Mouse (Mus musculus) urinary bladder, adult 2 months (tissue): ENCODE measurements around the gene Tnfrsf8. TPM values are rescaled to one million over a fixed set of nuclear protein-coding genes. Genes with fewer than 3 reads are reported as not detected.

Experiments
- DNase-seq: peaks from one replicate; pipeline ENCODE4 v3.0.0; 2022; ENCODE audit warnings: low spot score
- polyA plus RNA-seq: library from polyadenylated mRNA; depleted of rRNA; stranded (reverse); fragments of >200 nt; gene quantifications from 2 replicates; pipeline ENCODE4 v1.2.3, GENCODE M21; 2012

Tnfrsf8 gene
- polyA plus RNA-seq, 1 experiment = 0.12 TPM

DNA sequence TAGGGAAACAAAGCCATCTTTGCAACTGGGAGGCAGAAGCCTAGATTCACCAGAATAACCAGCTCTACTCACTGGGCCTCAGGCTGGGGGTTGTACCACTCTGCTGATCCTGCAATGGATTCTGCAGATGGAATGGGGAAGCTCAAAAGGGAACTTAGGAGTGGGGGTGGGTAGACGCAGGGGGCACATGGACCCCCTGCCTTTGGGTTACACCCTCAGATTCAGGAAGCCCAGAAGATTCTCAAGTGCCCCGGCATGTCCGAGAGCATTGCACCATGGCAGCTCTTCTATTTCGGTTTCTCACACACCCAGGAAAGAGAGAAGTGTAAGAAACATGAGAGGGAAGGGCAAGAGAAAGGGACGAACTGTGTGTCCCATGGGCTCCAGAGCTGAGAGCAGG is 44.8 kb downstream of the Tnfrsf8 start:
- no peak for DNase-seq

DNA sequence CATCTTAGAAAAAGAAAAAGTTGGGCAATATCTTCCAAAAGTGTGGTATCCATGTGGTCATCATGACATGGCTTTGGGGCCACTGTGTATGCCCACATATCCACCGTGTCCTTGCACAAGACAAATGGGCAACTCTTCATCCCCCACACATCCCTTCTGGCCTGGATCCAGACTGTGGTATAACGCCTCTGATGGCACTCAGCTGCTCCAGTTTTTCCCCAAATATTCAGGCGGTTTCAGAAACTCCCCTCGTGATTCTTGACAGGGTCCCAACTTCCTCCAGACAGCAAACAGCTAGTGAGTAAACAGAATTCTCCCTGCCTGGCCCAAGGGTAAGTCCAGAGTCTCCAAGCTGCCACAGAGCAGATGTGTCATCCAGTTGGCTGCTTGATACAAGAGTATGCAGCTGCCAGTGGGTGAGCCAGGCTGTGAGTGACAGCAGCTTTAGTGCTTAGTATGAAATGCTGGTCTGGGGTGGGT is 47.3 kb downstream of the Tnfrsf8 start:
- DNase-seq = no peak

DNA sequence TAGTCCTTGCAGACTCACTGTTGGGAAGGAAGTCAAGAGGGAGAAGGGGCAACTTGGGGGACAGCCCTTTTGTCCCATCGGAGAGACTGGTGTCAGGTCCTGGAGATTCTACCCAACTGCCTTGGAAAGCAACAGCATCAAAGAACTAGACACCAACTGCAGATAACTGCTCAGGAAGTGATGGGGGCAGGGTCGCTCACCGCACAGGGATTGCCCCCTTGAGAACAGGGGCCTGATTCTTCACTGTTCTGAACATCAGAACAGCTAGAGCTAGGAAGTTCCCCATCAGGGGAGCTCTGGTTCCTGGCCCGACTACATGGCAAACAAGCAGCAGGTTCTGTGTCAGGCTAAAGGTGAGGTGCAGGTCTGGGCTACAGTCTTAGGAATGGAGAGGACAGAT is 48.5 kb downstream of the Tnfrsf8 start:
- DNase-seq = no peak

DNA sequence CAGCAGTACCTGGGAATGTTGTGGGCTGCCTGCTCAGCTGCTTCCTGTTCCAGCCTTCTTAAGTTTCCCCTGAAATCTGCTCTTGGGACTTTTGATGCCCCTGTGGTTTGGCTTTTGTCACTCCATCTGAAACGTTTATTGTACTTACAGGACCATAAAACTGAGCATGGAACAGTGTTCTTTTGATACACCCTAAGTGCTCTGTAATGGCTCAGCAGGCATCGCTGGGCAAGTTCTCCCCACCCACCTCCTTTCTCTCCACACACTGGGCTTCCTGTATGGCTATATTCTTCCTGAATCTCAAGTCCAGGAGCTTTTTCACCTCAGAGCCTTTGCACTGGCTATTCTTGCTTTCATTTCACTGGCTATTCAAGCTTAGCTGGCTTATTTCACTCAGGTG is 50.2 kb downstream of the Tnfrsf8 start:
- no peak for DNase-seq

DNA sequence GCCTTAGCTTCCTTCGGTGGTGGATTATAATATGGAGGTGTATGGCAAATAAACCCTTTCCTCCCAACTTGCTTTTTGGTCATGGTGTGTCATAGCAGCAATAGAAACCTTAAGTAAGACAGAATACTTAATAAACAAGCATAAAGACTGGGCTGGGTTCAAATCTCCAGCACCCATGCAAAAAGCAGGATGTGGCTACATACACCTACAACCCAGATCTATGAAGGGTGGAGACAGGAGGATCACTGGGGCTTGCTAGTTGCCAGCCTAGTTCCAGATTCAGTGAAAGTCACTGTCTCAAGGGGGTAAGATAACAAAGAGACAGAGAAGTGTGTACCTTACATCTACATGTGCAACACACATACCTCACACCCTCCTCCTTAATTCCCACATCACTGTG is 51.4 kb downstream of the Tnfrsf8 start:
- no peak for DNase-seq

DNA sequence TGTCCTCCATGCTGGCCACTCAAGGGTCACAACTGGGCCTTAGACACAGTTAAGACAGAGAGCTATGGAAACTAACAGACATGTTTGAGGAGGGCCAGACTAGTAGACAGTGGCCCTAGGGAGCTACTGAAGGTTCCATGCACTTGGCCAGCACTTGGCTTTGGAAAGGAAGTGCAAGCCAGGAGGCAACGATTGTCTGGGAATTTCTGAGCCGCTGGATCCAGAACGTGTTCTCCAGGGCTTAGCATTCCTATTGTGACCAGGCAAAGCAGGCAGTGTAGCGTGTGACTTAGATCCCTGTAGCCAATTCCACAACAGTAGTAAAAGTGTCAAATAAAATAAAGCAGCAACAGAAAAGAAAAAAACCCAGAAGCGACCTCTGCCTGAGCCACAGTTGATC is 54.2 kb downstream of the Tnfrsf8 start:
- no peak for DNase-seq

DNA sequence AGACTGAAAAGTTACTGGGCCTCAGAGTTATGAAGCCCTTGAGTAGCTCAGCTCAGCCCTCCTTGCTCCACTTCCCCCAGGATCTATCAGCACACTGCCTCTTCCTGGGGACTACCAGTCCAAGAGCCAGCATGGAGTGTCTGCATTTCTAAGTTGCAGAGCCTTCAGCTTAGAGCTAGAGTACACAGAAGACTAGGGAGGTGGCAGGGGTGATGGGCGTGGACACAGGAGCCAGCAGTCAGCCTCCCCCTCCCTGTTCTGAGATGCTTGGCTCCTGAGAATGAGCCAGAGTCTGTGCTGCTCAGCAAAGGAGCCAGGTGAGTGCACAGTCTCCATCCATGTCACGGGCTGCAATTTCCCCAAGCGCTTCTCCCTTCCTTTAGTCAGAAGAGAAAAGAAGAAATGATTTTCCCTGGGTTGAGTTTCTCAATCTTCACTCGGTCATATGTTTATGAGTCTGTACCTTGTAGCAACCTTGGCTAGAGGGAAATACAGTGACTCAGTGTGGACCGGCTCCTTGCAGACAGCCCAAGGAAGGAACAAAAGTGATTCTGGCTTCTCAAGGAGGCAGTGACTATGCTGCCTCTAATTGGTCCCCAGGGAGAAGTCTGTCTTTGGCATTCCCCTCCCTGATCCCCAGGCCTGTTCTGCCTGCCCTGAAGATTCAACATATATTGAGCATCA is 57.1 kb downstream of the Tnfrsf8 start:
- DNase-seq = no peak

DNA sequence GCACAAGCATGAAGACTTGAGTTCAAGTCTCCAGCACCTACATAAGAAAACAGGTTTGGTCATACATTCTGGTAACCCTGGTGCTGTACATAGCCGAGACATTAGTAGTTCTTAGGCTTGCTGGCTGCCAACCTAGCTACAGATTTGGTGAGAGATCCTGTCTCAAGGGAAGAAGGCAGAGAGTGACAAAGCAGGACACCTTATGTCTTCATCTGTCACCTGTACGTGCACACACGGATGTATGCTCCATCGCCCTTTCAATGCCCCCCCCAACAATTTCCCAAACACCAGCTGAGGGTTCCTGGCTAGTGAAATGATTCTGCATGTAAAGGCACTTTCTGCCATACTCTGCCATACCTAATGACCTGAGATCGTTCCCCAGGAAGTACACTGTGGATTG is 58.8 kb downstream of the Tnfrsf8 start:
- no peak for DNase-seq

DNA sequence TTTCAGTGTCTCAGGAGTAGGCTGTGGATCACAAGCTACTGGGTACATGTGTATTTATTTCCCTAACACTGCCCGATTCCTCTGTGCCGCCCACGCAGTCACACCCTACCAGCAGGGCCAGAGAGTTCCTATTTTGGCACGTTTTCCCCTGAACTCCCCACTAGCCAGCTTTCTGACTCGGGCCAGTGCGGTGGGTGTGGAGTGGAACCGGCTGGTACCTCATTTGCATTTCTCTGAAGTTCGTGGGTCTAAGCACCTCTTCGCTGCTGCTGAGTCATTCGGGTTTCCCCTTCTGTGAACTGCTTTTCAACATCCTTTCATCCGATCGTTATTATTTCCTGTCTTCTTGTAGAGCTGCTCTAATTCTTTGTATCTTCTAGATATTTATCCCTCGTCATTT is 60.5 kb downstream of the Tnfrsf8 start:
- no peak for DNase-seq

DNA sequence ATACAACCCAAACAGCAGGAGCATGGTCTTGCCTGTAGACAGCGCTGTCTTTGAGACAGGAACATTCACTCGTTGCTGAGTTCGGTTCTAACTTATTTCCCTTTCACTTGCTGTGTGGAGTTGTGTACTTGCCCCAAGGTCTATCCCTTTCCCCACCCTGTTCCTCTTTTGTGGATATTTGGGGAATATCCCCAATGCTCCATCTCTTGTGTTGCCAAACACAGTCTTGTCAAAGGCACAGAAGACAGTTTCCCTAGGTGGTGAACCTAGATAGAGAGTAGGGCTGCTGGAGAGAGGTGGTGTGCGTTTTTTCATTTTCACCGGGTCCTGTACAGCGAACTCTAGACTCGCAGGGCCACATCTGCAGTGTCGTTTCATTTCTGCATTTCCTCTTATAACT is 62.4 kb downstream of the Tnfrsf8 start:
- no peak for DNase-seq

DNA sequence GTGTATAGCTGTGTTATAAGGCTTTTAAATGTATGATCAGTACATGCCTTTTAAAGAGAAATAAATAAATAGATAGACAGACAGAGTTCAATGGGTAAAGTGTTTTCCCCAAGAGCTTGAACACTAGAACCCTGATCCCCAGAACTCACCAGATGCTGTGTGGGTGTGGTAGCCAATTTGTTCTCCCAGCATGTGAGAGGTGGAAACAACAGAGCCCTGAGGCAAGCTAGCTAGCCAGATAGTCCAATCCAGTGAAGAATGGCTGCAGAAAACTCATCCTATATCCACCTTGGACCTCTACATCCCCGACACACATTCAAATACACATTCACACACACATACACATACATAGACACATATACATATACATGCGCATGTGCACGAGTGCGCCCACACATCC is 63.4 kb downstream of the Tnfrsf8 start:
- DNase-seq = no peak

DNA sequence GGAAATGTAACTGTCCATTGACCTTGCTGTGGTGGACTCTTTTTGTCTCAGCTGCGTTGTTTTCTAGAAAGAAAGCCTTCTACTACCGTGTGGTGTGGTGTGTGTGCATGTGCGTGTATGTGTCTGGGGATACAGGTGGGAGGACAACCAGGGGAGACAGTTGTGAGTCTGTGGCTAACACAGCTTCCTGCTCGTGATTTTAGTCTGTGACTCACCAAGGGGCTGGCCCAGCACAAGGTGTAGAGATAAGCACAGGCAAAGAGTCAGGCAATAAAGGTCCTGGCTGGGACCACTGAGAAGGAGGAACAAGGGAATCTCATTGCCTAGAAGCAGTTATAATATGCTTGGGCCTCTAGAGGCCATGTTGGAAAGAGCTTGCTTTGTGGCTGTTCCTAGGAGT is 65.0 kb downstream of the Tnfrsf8 start:
- no peak for DNase-seq

DNA sequence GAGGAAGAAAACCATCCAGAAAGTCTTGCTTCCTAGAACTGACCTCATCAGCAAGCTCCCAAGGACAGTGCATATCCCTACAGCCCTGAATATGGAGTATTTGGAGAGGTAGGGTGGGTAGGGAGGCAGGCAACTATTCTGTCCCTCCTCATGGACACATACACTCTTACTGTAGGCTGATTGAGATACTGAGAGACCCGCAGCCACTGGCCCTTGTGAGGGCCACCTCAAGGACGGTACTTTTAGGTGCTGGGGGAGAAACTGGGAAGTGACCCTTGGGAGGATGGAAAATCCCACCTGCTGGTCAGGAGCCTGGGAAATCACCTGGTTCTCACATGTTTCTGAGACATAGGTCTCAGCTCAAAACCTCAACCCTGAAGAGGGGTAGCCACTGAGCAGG is 67.4 kb downstream of the Tnfrsf8 start:
- DNase-seq = no peak

DNA sequence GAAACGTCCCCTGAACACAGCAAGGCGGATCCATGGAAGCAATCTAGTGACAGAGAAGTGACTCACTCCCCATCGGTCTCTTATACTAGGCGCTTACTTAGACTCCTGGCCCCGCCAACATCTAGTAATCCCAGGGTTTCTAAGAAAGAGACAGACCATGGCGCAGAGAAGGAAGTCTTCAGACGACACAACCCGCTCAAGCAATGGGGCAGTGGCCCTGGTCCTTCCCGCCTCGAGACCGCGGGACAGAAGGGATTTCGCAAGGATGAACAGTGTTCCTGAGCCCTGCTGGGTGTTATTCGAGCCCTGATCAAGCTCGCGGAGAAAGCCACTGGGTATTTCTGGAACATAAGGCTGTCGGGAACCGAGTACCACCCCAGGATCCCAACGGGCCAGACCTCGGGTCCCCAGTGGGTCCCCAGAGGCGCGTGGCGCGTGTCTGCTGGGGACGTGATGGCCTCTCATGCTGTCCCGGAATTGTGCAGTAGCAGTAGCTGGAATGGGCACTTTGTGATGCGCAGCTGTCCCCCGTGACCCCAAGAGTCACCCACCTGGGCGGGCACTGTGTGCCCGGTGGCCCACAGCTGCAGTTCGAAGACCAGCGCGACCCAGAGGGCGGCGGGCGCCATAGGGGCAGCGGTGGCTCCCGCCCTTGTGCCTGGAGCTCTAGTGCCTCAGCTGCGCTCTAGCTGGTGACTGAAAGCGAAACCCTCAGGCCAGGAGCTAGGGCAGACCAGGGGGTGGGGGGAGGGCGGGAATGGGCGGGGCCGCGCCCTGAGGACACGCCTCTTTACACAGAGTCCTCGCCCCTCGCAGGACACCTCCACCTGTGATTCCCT is 68.6 kb downstream of the Tnfrsf8 start, which contains the start of gene Tnfrsf1b:
Gene Tnfrsf1b, minus strand, starts transcription at position 698 of the 839 bp plus-strand sequence.
- DNase-seq = peak; percentile 54

DNA sequence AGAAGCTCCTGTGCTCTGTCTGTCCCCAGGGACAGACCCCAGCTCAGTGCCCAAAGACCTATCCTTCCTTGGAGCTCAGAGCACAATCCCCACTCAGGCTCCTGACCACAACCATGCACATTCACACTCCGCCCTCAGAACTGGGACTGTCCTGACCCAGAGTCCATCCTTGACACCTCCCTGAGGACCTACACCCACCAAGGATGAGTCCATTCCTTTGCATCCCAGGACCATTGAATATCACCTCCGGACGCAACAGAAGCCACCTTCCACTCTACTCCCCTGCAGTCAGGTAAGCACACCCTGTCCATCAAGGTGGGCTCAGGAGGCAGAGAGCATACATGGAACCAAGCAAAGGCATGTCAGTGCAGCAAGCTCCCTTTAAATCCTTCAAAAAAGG is 69.4 kb downstream of the Tnfrsf8 start:
- no peak for DNase-seq

DNA sequence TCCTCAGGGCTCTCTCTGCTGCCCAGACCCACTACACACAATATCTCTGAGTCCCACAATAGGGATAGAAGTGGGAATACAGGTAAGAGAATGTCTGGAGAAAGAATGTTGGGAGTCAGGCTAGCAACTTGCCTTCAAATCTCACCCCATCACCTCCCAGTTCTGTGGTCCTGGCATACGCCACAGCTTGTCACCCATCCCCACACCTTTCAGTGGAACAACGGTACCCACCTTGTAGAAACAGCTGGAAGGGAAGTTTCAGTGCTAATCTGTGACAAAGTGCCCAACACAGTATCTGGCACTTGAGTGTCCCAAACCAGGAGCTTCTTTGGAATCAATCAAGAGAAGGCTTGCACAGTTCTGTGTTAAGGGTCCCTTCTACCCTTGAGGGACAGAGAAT is 70.3 kb downstream of the Tnfrsf8 start:
- DNase-seq = no peak

DNA sequence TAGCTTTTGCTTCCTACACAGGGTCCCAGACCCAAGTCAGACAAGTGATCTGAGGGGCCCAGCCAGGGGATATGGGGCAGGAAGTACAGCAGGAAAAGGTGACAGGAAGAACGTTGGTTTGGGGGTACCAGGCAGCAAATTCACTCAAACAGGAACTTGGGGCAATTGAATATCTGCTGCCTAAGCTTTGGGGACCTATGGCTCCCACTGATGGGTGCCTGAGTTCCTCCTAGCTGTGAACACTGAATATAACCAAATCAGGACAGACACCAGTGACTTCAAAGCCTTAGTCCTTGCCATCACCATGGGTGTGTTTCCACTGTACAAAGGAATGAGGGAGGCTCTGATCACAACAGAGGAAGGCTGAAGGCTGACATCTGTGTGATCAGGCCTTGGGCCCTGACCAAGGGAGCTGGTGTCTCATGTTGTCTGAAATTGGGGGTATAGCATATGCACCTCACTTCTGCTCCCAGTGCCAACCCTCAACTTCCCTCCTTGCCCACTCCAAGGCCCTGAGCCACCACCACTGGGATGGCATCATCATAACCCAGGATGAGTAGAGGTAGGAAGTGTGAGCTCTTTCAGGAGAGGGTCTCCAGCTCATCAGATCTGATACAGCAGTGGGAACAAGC is 72.1 kb downstream of the Tnfrsf8 start:
- DNase-seq = no peak

DNA sequence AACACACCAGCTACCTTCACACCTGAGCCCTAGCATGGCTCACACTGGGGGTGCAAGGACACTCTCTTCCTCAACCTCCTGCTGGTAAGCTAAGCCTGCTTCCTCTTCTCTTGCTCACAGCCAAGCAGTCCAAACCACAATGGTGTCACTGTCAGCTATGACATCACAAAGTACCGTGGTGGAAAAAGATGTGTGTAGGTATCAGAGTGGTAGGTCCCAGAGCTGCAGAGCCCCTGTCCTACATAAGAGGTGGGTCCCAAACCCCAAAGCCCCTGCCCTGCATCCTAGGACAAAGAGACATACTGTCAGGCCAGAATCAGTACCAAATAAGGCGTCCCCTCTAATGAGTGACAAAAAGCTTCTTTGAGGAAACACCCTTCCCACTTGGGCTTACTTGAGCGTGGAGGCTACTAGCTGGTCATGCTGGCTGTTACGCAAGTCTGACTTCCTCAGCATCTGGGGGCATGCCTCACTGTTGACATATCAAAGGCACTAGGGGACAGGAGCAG is 74.2 kb downstream of the Tnfrsf8 start:
- DNase-seq = no peak

DNA sequence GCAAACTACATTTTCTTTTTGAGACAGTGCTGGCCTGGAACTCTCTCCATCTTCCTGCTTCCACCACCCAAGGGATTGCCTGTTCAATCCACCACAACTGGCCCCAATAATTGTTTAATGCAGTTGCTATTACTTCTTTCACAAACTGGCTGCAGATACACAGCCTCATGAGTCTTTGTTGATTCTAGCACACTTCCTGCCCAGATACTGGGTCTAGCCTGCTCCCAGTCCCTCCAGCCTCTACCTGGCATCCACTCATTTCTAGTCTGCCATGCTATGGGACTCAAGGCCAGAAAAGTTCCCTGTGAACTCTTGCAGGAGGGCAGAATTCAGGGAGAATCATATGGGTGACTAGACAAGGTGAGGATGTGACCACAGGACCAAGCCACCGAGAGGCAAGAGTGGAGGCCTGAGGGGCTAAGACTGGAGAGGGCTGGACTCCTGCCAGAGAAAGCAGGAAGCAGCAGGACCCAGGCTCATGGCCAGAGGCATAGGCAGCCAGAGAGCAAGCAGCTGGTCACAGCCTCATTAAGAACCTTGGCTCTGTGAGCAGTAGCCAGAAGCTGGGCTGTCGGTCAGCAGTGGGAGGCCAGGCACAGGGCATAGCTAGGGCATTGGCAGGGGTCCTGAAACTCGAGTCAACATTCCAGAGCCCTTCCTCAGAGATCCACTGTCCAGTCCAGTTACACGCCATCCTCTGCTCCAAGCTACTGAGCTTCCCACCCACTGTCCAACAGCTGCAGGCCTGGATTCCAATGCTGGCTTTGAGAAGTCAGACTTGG is 75.7 kb downstream of the Tnfrsf8 start:
- no peak for DNase-seq

DNA sequence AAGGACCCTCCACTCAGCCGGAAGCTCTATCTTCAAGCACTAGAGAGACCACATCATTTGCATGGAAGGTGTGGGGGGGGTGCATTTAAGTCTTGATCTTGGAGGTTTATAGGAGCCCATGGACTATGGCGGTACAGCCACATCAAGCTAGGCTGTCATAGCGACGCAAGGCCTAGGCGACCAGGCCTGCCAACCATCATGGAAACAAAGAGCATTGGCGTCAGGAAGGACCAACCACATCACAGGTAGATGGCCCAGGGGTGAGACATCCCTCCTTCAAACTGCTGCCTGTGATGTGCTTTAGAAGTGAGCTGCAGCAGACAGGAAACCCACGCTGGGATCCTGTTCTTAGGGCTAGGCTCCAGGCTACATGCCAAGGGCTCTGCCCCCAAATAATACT is 78.9 kb downstream of the Tnfrsf8 start:
- DNase-seq = no peak

DNA sequence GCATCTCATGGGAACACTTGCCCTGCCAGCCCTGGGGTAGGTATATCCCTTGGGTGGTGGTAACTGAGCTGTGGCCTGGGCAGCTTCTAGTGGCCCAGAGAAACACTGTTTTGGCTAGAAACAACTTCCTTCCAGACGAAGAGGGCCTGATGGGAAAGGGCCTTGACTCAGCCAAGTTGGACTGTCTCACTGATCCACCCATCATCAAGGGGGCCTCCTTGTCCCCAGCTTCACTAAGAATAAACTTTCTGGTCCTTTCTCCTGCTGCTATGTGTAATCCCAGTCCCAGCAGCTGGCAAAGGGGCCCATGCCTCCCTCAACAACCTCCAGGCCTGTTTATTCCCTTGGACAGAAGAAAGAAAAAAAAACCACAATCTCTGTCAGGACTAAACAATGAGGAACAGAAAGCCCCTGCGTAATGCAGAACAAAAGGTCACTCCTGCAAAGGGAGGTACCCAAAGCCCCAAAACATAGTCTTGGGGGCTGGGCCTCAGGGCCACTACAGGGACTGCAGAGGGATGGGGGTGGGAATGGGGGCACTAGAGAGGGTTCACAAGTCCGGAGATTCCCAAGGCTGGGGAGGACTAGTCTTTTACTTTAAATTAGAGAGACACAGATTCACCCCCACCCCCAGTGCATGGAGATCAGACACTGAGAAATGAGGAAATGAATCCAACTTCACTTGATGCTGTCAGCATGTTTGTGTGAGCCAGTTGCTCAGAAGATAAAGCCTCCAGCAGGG is 81.3 kb downstream of the Tnfrsf8 start:
- no peak for DNase-seq
